Mouse (Mus musculus): ENCODE results near the gene Plekha7. TPM values are rescaled to one million over a fixed set of nuclear protein-coding genes. Genes with fewer than 3 reads are reported as not detected.

The Plekha7 gene
- polyA plus RNA-seq, 1 experiment = 38.2 TPM

- TF ChIP-seq CTCF (IDR thresholded peaks at IDR 0.05; ENCODE audit: extremely low read depth, insufficient read length, insufficient replicate concordance, low read depth, low read length) = no peak
- TF ChIP-seq POLR2A (IDR thresholded peaks at IDR 0.05; ENCODE audit: low read depth, low read length) = no peak
- Histone ChIP-seq H3K27ac (ENCODE audit: insufficient read depth, low read depth, low read length) (no peak overlapping the region), H3K4me1 (ENCODE audit: control insufficient read depth, insufficient read depth, insufficient read length, low read length) (no peaks in the 10 kb centered on the region), H3K36me3 (ENCODE audit: control insufficient read depth, insufficient read depth, low read length) (peaks cover 30% of the 10 kb centered on the region), H3K4me3 (ENCODE audit: low read depth, low read length) (no peak overlapping the region), H3K27me3 (ENCODE audit: control insufficient read depth, insufficient read depth, low read length) (no peaks in the 10 kb centered on the region)
- 96% methylated on average over 12 of the region's 12 CpGs for WGBS
These were observed 184.1 kb downstream of the Plekha7 start for GRCm38 (mm10) chr7:116124057-116124456.

GRCm38 (mm10) chr7:116123597-116123985 is 184.6 kb downstream of the Plekha7 start:
- H3K4me1 ChIP-seq (ENCODE audit: control insufficient read depth, insufficient read depth, insufficient read length, low read length) = no peaks in the 10 kb centered on the region
- TF ChIP-seq POLR2A (IDR thresholded peaks at IDR 0.05; ENCODE audit: low read depth, low read length) (no peak), CTCF (IDR thresholded peaks at IDR 0.05; ENCODE audit: extremely low read depth, insufficient read length, insufficient replicate concordance, low read depth, low read length) (no peak)
- H3K36me3 ChIP-seq (ENCODE audit: control insufficient read depth, insufficient read depth, low read length) = peaks cover 26% of the 10 kb centered on the region
- WGBS = 75% methylated on average over 2 of the region's 2 CpGs
- H3K27ac ChIP-seq (ENCODE audit: insufficient read depth, low read depth, low read length) = no peak overlapping the region
- H3K27me3 ChIP-seq (ENCODE audit: control insufficient read depth, insufficient read depth, low read length) = no peaks in the 10 kb centered on the region
- no peak overlapping the region for H3K4me3 ChIP-seq (ENCODE audit: low read depth, low read length)

GRCm38 (mm10) chr7:116122981-116123596 is 185.1 kb downstream of the Plekha7 start:
- peaks cover 23% of the 10 kb centered on the region for H3K36me3 ChIP-seq (ENCODE audit: control insufficient read depth, insufficient read depth, low read length)
- no peak overlapping the region for H3K4me3 ChIP-seq (ENCODE audit: low read depth, low read length)
- no peaks in the 10 kb centered on the region for H3K27me3 ChIP-seq (ENCODE audit: control insufficient read depth, insufficient read depth, low read length)
- 77% methylated on average over 13 of the region's 13 CpGs for WGBS
- no peak for TF ChIP-seq POLR2A (IDR thresholded peaks at IDR 0.05; ENCODE audit: low read depth, low read length)
- no peak for TF ChIP-seq CTCF (IDR thresholded peaks at IDR 0.05; ENCODE audit: extremely low read depth, insufficient read length, insufficient replicate concordance, low read depth, low read length)
- no peaks in the 10 kb centered on the region for H3K4me1 ChIP-seq (ENCODE audit: control insufficient read depth, insufficient read depth, insufficient read length, low read length)
- no peak overlapping the region for H3K27ac ChIP-seq (ENCODE audit: insufficient read depth, low read depth, low read length)

DNA sequence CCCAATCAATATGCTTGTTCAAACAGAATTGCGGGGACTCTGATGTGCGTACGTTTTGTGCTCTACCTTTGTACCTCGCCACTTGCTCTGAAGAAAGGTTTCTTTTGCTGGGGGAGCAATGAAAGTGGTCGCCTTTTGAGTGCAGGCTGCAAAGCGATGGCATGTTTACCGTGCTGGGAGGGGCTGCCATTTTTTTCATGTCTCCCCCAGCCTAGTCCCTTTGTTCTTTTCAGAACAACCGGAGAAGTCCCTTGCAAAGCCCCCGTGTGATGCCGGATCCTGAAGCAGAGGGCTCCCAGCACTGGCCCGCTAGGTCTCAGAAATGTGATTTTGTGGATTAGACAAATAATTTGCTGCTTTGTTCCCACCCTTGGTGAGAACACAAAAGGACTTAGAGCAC is 187.0 kb downstream of the Plekha7 start:
- 52% methylated on average over 11 of the region's 11 CpGs for WGBS
- Histone ChIP-seq H3K4me3 (ENCODE audit: low read depth, low read length) (no peak overlapping the region), H3K36me3 (ENCODE audit: control insufficient read depth, insufficient read depth, low read length) (peaks cover 11% of the 10 kb centered on the region), H3K27me3 (ENCODE audit: control insufficient read depth, insufficient read depth, low read length) (no peaks in the 10 kb centered on the region), H3K4me1 (ENCODE audit: control insufficient read depth, insufficient read depth, insufficient read length, low read length) (no peaks in the 10 kb centered on the region), H3K27ac (ENCODE audit: insufficient read depth, low read depth, low read length) (no peak overlapping the region)
- TF ChIP-seq POLR2A (IDR thresholded peaks at IDR 0.05; ENCODE audit: low read depth, low read length) (no peak), CTCF (IDR thresholded peaks at IDR 0.05; ENCODE audit: extremely low read depth, insufficient read length, insufficient replicate concordance, low read depth, low read length) (no peak)

- Histone ChIP-seq H3K4me3 (ENCODE audit: low read depth, low read length) (no peak overlapping the region), H3K4me1 (ENCODE audit: control insufficient read depth, insufficient read depth, insufficient read length, low read length) (no peaks in the 10 kb centered on the region), H3K36me3 (ENCODE audit: control insufficient read depth, insufficient read depth, low read length) (peaks cover 9% of the 10 kb centered on the region), H3K27ac (ENCODE audit: insufficient read depth, low read depth, low read length) (no peak overlapping the region), H3K27me3 (ENCODE audit: control insufficient read depth, insufficient read depth, low read length) (no peaks in the 10 kb centered on the region)
- WGBS = 57% methylated on average over 4 of the region's 4 CpGs
- no peak for TF ChIP-seq CTCF (IDR thresholded peaks at IDR 0.05; ENCODE audit: extremely low read depth, insufficient read length, insufficient replicate concordance, low read depth, low read length)
- TF ChIP-seq POLR2A (IDR thresholded peaks at IDR 0.05; ENCODE audit: low read depth, low read length) = no peak
These were observed 187.4 kb downstream of the Plekha7 start for GRCm38 (mm10) chr7:116120737-116121136.

GRCm38 (mm10) chr7:116119306-116119857 is 188.8 kb downstream of the Plekha7 start:
- no peak overlapping the region for H3K27ac ChIP-seq (ENCODE audit: insufficient read depth, low read depth, low read length)
- 67% methylated on average over 1 of the region's 1 CpGs for WGBS
- no peak for TF ChIP-seq CTCF (IDR thresholded peaks at IDR 0.05; ENCODE audit: extremely low read depth, insufficient read length, insufficient replicate concordance, low read depth, low read length)
- TF ChIP-seq POLR2A (IDR thresholded peaks at IDR 0.05; ENCODE audit: low read depth, low read length) = no peak
- no peaks in the 10 kb centered on the region for H3K27me3 ChIP-seq (ENCODE audit: control insufficient read depth, insufficient read depth, low read length)
- H3K4me1 ChIP-seq (ENCODE audit: control insufficient read depth, insufficient read depth, insufficient read length, low read length) = no peaks in the 10 kb centered on the region
- H3K36me3 ChIP-seq (ENCODE audit: control insufficient read depth, insufficient read depth, low read length) = peaks cover 4% of the 10 kb centered on the region
- H3K4me3 ChIP-seq (ENCODE audit: low read depth, low read length) = no peak overlapping the region

DNA sequence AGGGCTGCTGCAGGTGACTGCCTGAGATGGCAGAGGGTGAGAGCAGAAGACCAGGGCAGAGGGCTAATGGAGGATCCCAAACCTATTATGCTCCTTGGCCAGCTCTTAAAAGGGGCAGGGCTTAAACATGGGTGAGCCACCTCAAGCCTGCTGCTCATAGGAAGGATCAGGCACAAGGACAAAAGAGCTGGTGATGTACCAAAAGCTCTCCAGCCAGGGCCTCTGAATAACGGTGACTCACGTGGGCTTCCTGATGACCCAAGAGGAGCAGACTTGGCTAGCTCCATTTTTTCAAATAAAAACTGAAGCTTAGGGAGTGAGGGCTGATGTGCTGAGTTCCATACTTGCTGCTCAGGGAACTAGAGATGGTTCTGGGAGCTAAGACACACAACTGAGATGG is 192.2 kb downstream of the Plekha7 start:
- TF ChIP-seq POLR2A (IDR thresholded peaks at IDR 0.05; ENCODE audit: low read depth, low read length) (no peak), CTCF (IDR thresholded peaks at IDR 0.05; ENCODE audit: extremely low read depth, insufficient read length, insufficient replicate concordance, low read depth, low read length) (no peak)
- Histone ChIP-seq H3K27ac (ENCODE audit: insufficient read depth, low read depth, low read length) (no peak overlapping the region), H3K36me3 (ENCODE audit: control insufficient read depth, insufficient read depth, low read length) (no peaks in the 10 kb centered on the region), H3K4me1 (ENCODE audit: control insufficient read depth, insufficient read depth, insufficient read length, low read length) (no peaks in the 10 kb centered on the region), H3K27me3 (ENCODE audit: control insufficient read depth, insufficient read depth, low read length) (no peaks in the 10 kb centered on the region), H3K4me3 (ENCODE audit: low read depth, low read length) (no peak overlapping the region)
- WGBS = 67% methylated on average over 2 of the region's 2 CpGs

Data from small intestine, adult 2 months (tissue).